In genomic region chr9:15149246-15149926, GRCm38 (mm10) we compare ENCODE assay signal across 32 mouse cellular contexts. TPM values are rescaled to one million over a fixed set of nuclear protein-coding genes. Genes with fewer than 3 reads are reported as not detected.
"Had no signal": no experiment of that assay in that cellular context is flagged by ENCODE, and none has a peak within 500 bp of the region (broad histone marks: within the 10 kb centered on the region; RNA-seq: fewer than 3 reads in every experiment).

No protein-coding gene starts in this region.

- H3K4me3 ChIP-seq: layer of hippocampus, adult 2 months; limb, embryonic 15.5 days; myocyte; neural tube, embryonic 13.5 days had no signal

- H3K9me3 ChIP-seq: limb, embryonic 15.5 days; neural tube, embryonic 13.5 days had no signal

- H3K36me3 ChIP-seq: limb, embryonic 15.5 days; neural tube, embryonic 13.5 days had no signal

- H3K4me2 ChIP-seq: limb, embryonic 15.5 days; liver, embryonic 11.5 days; lung, embryonic 14.5 days; midbrain, embryonic 11.5 days; neural tube, embryonic 13.5 days had no signal

- H3K27ac ChIP-seq: kidney, postnatal 0 days; layer of hippocampus, adult 2 months; limb, embryonic 15.5 days; liver, embryonic 14.5 days; neural tube, embryonic 13.5 days; stomach, postnatal 0 days had no signal

- H3K27me3 ChIP-seq: limb, embryonic 15.5 days; neural tube, embryonic 13.5 days had no signal

- ATAC-seq: intestine, postnatal 0 days; liver, postnatal 0 days had no signal

- H3K4me1 ChIP-seq: limb, embryonic 15.5 days; neural tube, embryonic 13.5 days had no signal

- DNase-seq: kidney, adult 2 months; kidney, postnatal 25 days; layer of hippocampus, adult 9-11 months; liver, postnatal 0 days; lung, embryonic 14.5 days; lung, postnatal 10 days; lung, postnatal 4 days; midbrain, embryonic 14.5 days; right cerebral cortex, adult 18-20 months; right cerebral cortex, postnatal 14 days; right cerebral cortex, postnatal 4 days; thymus, postnatal 25 days had no signal

- H3K9ac ChIP-seq: limb, embryonic 15.5 days; liver, embryonic 14.5 days; liver, postnatal 0 days; lung, embryonic 14.5 days; neural tube, embryonic 13.5 days had no signal

RNA-seq across cellular contexts. Expression of gene Hephl1, which starts 37.5 kb away (rescaled TPM):
- total RNA-seq: layer of hippocampus, adult 2 months; layer of hippocampus, postnatal 25 days; left cerebral cortex, adult 18-20 months; left cerebral cortex, postnatal 25 days; megakaryocyte progenitor cell, adult 5-6 weeks; megakaryocyte-erythroid progenitor cell, adult 5-6 weeks; monocyte, adult 5-6 weeks; neutrophil, adult 5-6 weeks had no signal
- polyA plus RNA-seq: intestine, postnatal 0 days; kidney, embryonic 14.5 days; kidney, postnatal 0 days; limb, embryonic 11.5 days; liver, embryonic 11.5 days; liver, postnatal 0 days; lung, embryonic 14.5 days; midbrain, embryonic 11.5 days; midbrain, embryonic 14.5 days; neural tube, embryonic 13.5 days; stomach, postnatal 0 days; thymus, postnatal 0 days had no signal
